13 mouse cellular contexts compared by ENCODE assay signal in genomic region chrX:51631376-51631775, GRCm38 (mm10). TPM values are rescaled to one million over a fixed set of nuclear protein-coding genes. Genes with fewer than 3 reads are reported as not detected.
"Had no signal": no experiment of that assay in that cellular context is flagged by ENCODE, and none has a peak within 500 bp of the region (broad histone marks: within the 10 kb centered on the region; RNA-seq: fewer than 3 reads in every experiment).

No protein-coding gene starts in this region.

- H3K27me3 ChIP-seq: limb, embryonic 13.5 days; liver, embryonic 15.5 days; lung, embryonic 15.5 days; midbrain, embryonic 13.5 days had no signal

- H3K9ac ChIP-seq: limb, embryonic 13.5 days; liver, embryonic 15.5 days; lung, embryonic 15.5 days; midbrain, embryonic 13.5 days had no signal

- H3K27ac ChIP-seq: left cerebral cortex, adult 2 months; limb, embryonic 13.5 days; liver, embryonic 15.5 days; lung, embryonic 15.5 days; macrophage; midbrain, embryonic 13.5 days; stomach, postnatal 0 days had no signal

- H3K36me3 ChIP-seq: limb, embryonic 13.5 days; liver, embryonic 15.5 days; lung, embryonic 15.5 days; midbrain, embryonic 13.5 days had no signal

- DNase-seq: kidney, adult 9 months; kidney, postnatal 10 days; lung, postnatal 14 days; thymus, postnatal 4 days had no signal

- H3K9me3 ChIP-seq: limb, embryonic 13.5 days; liver, embryonic 15.5 days; lung, embryonic 15.5 days; megakaryocyte, embryonic 14.5 days; midbrain, embryonic 13.5 days had no signal

- ATAC-seq: midbrain, embryonic 13.5 days had no signal

- H3K4me1 ChIP-seq: liver, embryonic 15.5 days; lung, embryonic 15.5 days; megakaryocyte, embryonic 14.5 days; midbrain, embryonic 13.5 days had no signal

- H3K4me2 ChIP-seq: limb, embryonic 13.5 days; liver, embryonic 11.5 days; liver, embryonic 15.5 days; lung, embryonic 15.5 days; midbrain, embryonic 13.5 days had no signal

- H3K4me3 ChIP-seq: left cerebral cortex, adult 2 months; limb, embryonic 13.5 days; liver, embryonic 15.5 days; lung, embryonic 15.5 days; megakaryocyte, embryonic 14.5 days; midbrain, embryonic 13.5 days had no signal

RNA-seq across cellular contexts. Expression of gene Hs6st2, which starts 50.3 kb away (rescaled TPM):
- polyA plus RNA-seq: macrophage had no signal
